Mouse (Mus musculus): ENCODE data around the gene Igf1r. TPM values are rescaled to one million over a fixed set of nuclear protein-coding genes. Genes with fewer than 3 reads are reported as not detected.
"Not testable (repeated sequence)": the region's sequence is repeated elsewhere in the genome, so short reads cannot be mapped to it uniquely, and the experiment has no call there.

The Igf1r gene
- total RNA-seq, 2 experiments from 2014 or later, result 13.5 to 17.1 TPM

- no peak for ATAC-seq (replicated peaks; ENCODE audit: low FRiP score, poor library complexity, severe bottlenecking)
Measured at GRCm38 (mm10) chr7:68275838-68276731, 323.5 kb downstream of the Igf1r start.

DNA sequence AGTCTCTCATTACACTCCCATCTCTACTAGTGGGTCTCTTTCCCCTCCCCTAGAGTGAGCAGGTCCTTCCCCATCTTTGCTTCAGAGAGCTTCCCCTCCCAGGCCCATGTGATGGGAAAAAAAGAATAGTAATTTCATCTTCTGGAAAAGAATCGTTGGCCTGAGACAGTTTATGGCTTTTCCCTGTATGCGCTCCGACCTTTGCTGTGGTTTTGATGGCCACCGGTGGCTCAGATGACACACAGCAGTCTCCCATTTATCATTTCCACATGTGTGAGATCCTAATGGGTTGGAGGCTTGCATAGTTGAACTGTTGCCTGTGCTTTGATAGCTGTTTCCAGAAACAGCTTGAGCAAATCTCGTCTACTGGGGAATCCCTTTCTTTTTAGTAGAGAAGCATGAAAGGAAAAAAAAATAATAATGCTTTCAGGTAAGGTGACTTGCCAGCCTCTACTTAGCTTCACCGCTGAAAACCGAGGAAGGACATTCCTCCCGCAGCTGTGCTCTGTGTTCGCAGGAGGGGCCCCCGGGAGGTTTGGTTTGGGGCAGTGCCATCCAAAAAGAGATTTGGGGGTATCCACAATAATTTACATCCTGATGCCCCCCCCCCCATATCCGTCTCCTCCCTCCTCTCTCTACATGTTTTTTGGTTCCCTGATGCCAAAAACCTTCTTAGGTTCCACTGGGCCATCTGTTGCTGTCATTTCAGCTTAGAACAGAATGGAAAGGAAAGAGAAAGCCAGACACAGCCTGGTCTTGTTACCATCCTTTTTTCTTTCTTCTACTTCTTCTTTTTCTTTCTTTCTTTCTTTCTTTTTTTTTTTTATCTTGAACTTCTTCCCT, 324.6 kb downstream of the Igf1r start:
- ATAC-seq (replicated peaks; ENCODE audit: low FRiP score, poor library complexity, severe bottlenecking), result no peak

DNA sequence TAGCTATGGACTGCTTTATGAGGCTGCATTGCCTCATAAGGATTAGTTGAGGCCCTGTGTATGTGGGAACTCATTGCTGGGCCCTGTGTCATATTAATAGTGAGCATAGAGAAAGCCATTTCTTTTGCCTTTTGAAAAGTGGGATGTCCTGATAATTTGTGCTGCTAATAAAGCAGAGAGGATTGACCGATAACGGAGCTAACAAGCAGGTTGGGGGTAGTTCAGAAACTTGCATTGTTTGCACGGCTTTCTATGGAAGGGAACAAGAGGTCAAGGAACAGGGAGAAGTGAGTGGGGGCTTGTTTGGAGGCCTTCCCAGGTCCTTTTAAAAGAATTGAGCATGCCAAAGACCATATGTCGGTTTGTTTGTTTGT, 325.3 kb downstream of the Igf1r start:
- ATAC-seq (replicated peaks; ENCODE audit: low FRiP score, poor library complexity, severe bottlenecking), result no peak

DNA sequence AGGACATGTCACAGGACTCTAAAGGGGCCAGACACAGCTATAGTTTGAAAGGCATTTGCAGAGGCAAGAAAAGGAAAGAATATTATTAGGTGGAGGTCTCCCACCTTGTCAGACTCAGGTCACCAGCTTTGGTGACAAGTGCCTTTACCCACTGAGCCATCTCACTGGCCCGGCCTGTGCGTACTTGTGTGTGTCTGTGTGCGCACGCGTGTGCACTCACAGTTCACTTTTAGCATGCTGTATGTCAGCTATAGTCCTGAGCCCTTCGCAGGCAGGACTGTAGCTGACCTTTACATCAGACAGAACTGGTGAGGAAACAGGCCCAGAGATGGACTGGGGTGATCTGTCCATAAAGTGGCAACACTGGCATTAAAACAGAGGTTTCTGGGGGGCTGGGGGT, 325.8 kb downstream of the Igf1r start:
- no peak for ATAC-seq (replicated peaks; ENCODE audit: low FRiP score, poor library complexity, severe bottlenecking)

DNA sequence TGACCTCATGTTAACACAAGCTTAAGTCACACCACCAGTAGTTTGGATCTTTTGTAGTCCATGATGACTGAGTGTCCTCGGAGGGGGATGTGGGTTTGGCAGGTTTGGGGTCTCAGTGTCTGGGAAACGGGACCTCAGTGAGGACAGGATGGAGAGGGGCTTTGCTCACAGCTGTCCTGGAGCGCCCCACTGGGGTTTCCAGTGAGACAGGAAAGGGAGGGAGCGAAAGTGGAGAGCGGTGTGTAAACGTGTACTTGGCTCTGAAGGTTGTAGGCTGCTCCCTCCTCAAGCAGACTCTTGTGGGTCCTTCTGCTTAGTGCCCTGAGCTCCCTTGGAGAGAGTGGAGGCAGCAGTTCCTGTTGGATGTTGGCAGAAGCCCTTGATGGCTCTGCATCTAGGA, 326.3 kb downstream of the Igf1r start:
- ATAC-seq (replicated peaks; ENCODE audit: low FRiP score, poor library complexity, severe bottlenecking), result no peak

DNA sequence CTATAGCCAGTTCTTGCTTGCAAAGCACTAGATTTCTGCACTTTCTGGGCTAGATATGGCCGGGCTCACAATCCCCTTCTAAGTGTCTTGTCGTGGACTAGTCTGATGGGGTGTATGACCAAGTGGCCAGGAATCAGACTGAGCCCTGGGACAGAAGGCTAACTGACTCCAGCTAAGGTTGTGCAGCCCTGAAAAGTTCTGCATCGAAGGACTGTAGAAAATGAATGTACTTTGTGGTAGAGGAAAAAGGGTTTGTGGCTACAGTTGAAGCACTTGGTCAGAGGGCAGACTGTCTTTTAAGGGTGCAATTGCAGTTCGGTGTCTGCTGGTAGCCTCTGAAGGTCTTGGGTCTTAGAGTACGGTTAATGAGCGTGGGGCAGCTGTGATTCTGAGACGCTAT, 326.9 kb downstream of the Igf1r start:
- no peak for ATAC-seq (replicated peaks; ENCODE audit: low FRiP score, poor library complexity, severe bottlenecking)

DNA sequence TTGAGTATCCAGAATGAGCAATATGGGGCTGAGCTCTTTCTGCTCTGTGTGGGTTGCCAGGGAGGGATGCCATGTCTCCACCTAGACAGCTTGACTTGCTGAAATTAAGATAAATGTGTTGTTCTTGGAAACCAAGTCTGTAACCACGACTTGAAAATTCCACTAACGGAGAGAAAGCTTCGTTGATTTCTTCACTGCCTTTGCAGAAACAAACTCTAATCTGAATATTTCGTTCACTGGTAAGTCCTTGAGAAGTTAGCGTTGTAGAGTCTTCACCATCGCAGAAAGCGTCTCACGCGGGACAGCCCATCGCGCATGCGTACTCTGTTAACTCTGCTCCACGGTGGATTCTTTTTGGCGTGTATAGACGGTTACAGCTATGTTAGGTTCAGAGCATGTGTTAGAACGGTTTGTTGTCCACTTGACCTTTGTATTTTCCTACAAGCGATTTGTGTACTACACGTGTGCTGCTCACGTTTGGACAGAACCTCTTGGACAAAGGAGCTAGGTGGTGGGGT, 327.8 kb downstream of the Igf1r start:
- ATAC-seq (replicated peaks; ENCODE audit: low FRiP score, poor library complexity, severe bottlenecking), result no peak

DNA sequence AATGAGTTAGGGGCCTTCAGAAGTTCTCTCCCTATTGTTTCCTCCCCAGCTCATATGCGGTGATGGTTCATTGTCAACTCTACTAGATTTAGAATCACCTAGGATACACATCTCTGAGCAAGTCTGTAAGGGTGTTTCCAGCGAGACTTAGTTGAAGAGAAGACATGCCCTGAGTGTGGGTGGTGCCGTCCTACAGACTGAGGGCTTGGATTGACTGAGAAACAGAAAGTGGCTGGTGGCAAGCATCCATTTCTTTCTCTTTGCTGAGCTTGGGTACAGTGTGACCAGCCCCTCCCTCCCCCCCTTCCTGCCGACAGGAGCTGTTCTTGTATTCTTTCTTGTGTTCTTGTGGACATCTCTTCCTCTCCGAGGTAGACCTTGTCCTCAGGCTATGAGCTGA, 328.7 kb downstream of the Igf1r start:
- no peak for ATAC-seq (replicated peaks; ENCODE audit: low FRiP score, poor library complexity, severe bottlenecking)

DNA sequence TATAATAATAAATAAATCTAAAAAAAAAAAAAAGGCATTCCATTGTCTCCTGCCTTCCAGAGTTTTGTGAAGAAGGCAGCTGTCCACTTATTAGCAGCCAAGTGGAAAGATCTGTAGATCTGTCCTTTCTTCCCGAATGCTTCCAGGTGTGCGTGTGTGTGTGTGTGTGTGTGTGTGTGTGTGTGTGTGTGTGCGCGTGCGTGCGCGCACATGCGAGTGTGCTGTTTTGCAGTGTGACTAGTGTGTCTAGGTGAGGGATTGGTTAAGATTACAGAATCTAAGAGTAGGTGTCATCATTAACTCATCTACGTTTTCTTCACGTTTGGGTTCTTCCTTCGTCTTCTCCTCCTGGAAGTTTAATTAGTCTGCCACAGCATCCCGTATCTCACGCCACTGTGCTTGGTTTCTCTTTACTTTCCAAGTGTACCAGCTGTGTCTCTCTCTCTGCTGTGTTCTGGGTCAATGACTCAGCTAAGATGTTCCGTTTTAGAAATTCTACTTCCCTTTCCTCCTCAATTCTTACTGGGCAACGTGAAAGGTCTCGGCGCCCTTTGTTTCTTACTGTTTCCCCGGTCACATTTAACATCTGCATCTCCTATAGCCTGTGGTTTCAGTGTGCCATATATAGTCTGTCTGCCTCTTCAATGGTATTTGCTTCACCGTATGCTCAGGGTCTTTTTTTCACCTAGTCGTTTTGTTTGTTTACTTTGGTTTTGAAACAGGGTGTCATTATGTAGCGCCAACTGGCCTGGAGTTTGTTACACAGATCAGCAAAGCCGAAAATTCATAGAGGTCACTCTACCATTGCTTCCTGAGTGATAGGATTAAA, 329.9 kb downstream of the Igf1r start:
- ATAC-seq (replicated peaks; ENCODE audit: low FRiP score, poor library complexity, severe bottlenecking), result no peak

- ATAC-seq (replicated peaks; ENCODE audit: low FRiP score, poor library complexity, severe bottlenecking), result not testable (repeated sequence)
Measured at GRCm38 (mm10) chr7:68283133-68283520, 330.5 kb downstream of the Igf1r start.

Other genes starting within 250 kb of the Igf1r start
- gene Synm, start 193.1 kb upstream of the Igf1r start, total RNA-seq (2015; ENCODE audit: low replicate concordance), result not detected in 2 replicates
- not detected in 2 replicates for gene Synm, start 193.1 kb upstream of the Igf1r start, total RNA-seq (2017; ENCODE audit: low replicate concordance)